Mouse (Mus musculus) right cerebral cortex, adult 2 months (tissue): ENCODE data around the gene Tmem232.
A peak's percentile ranks its signal among the peaks of the same experiment; 100 is the strongest.
"Not testable (repeated sequence)": the region's sequence is repeated elsewhere in the genome, so short reads cannot be mapped to it uniquely, and the experiment has no call there.

Experiments used
- DNase-seq, 2 experiments: peaks; one replicate each; pipeline ENCODE4 v3.0.0; 2021 to 2022; ENCODE audit warnings: low spot score in 2 of 2

Tmem232 gene

GRCm38 (mm10) chr17:65540441-65541272 lies at the start of gene Tmem232:
Tmem232 (minus strand) TSS chr17:65540782.
- peak in 1 of 2 experiments; percentile 29 for DNase-seq

GRCm38 (mm10) chr17:65586892-65587291 lies 46.3 kb upstream of the Tmem232 start:
- no peak for DNase-seq

GRCm38 (mm10) chr17:65581440-65581839 lies 40.9 kb upstream of the Tmem232 start:
- no peak for DNase-seq

GRCm38 (mm10) chr17:65579766-65580165 lies 39.2 kb upstream of the Tmem232 start:
- no peak for DNase-seq

GRCm38 (mm10) chr17:65575339-65575738 lies 34.8 kb upstream of the Tmem232 start:
- DNase-seq: no peak

- no peak for DNase-seq
These were observed 34.3 kb upstream of the Tmem232 start for GRCm38 (mm10) chr17:65574850-65575249.

- DNase-seq: peak in 1 of 2 experiments; percentile 19
These were observed 31.3 kb upstream of the Tmem232 start for GRCm38 (mm10) chr17:65571866-65572265.

- no peak for DNase-seq
These were observed 30.9 kb upstream of the Tmem232 start for GRCm38 (mm10) chr17:65571466-65571865.

GRCm38 (mm10) chr17:65564189-65564588 lies 23.6 kb upstream of the Tmem232 start:
- DNase-seq: no peak

GRCm38 (mm10) chr17:65563345-65563744 lies 22.8 kb upstream of the Tmem232 start:
- no peak for DNase-seq

- peak; percentile 85 to 86 for DNase-seq
These were observed 22.2 kb upstream of the Tmem232 start for GRCm38 (mm10) chr17:65562761-65563160.

GRCm38 (mm10) chr17:65561361-65562015 lies 20.9 kb upstream of the Tmem232 start:
- no peak for DNase-seq

GRCm38 (mm10) chr17:65559273-65559672 lies 18.7 kb upstream of the Tmem232 start:
- no peak for DNase-seq

GRCm38 (mm10) chr17:65558788-65559187 lies 18.2 kb upstream of the Tmem232 start:
- no peak for DNase-seq

GRCm38 (mm10) chr17:65558217-65558616 lies 17.6 kb upstream of the Tmem232 start:
- DNase-seq: peak; percentile 40 to 58

GRCm38 (mm10) chr17:65557212-65557611 lies 16.6 kb upstream of the Tmem232 start:
- no peak for DNase-seq

- DNase-seq: no peak
These were observed 16.2 kb upstream of the Tmem232 start for GRCm38 (mm10) chr17:65556798-65557197.

GRCm38 (mm10) chr17:65552426-65552997 lies 11.9 kb upstream of the Tmem232 start:
- no peak for DNase-seq

- DNase-seq: no peak
These were observed 9.8 kb upstream of the Tmem232 start for GRCm38 (mm10) chr17:65550357-65550756.

GRCm38 (mm10) chr17:65548698-65549365 lies 8.2 kb upstream of the Tmem232 start:
- DNase-seq: no peak

GRCm38 (mm10) chr17:65546221-65546620 lies 5.6 kb upstream of the Tmem232 start:
- not testable (repeated sequence) for DNase-seq

GRCm38 (mm10) chr17:65536156-65536555 lies 4.4 kb downstream of the Tmem232 start:
- DNase-seq: peak; percentile 52 to 54
